Mouse (Mus musculus) frontal cortex, postnatal 14 days (tissue): ENCODE results near the gene Tuba8.
A peak's percentile ranks its signal among the peaks of the same experiment; 100 is the strongest.

Source experiments
- DNase-seq, 2 experiments: peaks; one replicate each; pipeline ENCODE4 v3.0.0; 2022; ENCODE audit warnings: low spot score in 2 of 2

Gene Tuba8

DNA sequence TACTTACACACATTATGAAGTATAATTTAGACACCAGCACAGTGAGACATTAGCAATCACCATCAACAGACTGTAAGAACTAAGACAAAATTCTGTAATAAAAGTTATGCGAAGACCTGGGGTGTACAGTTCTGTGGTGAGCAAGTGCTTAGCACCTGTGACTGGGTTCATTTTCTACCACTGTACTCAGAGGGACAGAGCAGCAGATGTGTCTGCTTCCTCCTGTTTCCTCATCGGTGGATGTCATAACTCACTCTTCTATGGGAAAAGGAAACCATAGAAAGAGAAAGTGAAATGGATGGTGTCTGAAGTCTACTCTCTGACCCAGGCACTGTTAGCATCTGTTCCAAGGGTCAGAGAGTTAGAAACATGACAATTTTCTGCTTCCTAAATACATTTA lies 16.2 kb downstream of the Tuba8 start:
- DNase-seq, result no peak

DNA sequence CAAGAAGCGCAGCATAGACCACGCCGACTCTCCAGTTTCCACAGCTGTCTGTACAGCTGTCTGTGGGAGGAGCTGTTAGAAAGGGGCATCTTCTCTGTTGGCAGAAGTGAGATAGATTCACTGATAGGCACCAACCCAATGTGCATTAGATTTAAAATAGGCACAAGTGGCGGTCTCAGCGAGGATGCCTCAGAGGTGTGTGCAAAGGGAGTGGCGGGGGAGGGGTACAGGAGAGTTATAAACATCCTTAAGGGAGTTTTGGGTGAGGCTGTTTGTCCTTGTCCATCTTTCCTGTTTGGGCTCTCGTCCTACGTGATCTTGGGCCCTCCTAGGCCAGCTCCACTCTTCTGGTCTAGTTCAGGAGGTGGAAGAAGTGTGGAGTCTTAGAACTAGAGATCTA lies 17.9 kb downstream of the Tuba8 start:
- no peak for DNase-seq

DNA sequence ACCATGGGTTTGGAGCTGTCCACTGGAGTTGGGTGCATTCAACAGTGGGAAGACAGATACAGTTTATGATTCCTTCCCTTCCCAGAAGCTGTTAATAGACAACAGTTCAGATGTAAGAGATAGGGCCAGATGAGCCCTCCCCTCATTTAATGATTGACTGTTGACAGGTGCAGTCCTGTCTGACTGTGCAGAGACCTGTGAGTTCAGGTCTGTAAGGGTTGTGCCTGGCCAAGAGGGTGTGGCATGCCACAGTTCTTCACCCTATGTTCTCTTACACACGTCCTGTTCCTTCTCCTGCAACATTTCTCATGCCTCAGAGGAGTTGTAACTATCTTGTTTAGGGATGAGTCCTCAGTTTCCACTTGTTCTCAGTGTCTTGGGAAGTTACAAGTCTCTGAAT lies 22.2 kb downstream of the Tuba8 start:
- DNase-seq, result no peak

DNA sequence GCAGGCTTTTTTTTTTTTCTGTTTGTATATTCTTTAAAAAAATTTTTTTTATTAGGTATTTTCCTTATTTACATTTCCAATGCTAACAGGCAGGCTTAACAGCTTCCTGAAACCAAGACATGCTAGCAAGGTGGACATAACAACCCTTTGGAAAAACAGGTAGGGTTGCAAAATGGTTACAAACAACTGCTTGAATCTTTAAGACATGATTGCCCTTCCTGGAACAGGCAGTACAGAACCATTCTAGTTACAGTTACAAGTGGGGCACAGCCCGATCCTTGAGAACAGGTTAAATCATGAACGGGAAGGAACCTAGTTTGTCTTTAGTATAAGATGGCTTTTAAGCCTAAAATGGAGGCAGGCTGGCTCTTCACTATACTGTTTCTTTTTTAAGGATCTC lies 25.9 kb downstream of the Tuba8 start:
- DNase-seq, result no peak

DNA sequence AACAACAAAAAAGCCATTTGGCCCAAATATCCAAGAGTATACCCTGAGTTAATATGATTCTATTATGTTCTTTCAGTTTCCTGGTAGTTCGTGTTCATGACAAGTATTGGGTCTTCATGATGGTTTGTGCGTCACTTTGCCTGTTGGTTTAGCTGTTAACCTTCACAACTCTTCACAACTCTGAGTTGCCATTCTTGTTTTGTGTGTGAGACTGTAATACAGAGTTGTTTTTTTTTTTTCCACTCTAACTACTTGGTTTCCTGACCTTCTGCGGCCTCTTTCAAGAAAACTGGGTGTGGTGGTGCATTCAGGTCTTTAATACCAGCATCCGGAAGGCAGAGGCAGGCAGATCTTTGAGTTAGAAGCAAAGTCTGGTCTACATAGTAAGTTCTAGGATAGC lies 27.7 kb downstream of the Tuba8 start:
- DNase-seq, result no peak

DNA sequence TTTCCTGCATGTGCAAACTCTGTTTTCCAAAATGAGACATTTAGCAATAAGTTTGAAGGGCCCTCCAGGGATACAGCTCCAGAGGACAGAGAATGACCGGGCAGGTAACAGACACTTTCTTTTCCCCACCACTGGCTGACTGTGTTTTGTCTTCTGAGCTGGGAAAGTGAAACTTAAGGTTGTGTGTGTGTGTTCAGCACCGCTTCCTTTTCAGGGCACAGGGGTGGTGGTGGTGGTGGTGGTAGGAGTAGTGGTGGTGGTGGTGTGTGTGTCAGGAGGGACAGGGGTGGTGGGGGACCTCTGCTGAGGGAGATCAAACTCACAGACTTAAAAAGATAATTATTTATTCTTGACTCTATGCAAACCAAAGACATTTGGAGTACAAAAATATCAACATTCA lies 31.3 kb downstream of the Tuba8 start:
- no peak for DNase-seq

DNA sequence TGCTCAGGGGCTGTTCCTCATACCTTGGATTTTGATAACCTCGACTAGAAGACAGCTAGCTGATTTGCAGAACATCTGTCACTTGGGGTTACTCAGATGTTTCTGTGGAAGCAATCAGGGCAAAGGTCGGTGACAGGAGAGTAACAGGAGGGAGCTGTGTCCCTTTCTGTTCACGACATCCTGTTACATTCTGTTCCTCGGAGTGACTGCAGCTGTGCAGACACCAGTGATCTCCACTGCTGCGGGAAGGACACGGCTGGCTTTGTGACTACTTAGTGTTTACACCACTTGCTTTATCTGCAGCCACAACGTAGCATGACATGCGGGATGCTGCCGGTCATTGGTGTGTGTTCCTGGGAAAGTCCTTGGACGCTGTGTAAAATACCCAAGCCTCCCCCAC lies 32.7 kb downstream of the Tuba8 start:
- no peak for DNase-seq

DNA sequence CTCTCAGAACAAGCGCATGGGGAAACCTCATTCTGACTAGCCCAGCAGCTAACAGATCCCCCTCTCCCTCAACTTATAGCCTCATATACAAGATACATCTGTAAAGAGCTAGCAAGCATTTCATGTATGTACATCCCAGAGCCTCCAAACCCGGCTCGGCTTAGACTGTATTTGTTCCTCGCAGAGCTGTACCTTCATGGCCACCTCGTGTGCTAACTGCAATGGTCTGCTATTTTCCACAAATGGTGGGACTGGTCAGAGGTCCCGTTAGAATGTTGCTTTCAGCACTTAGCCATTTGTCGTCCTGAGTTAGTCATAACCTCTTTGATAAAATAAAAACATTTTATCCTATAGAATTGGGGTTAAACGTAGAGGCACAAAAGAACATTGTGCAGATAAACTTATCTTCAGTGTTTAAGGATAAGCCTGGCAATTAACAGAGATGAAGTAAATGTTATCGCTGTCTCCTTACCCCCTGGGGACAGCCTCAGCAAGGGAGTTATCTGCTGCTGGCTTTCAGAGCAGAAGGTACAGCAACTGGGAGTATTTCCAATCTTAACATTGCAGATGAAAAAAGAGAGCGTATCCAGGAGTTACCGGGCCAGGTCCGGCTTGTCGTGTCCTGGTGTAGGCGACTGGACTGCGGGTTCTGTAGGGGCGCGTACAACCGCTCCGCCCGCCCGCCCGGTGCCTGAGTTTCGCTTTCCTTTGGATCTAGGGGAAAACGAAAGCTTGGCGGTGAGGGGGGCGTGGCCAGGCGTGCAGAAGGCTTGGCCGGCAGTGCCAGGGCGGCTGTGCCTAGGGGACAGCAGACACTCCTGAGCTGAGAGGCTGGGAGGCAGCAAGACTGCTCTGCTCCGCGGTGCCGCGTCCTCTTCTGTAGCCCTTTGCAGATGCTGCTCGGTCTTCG lies 34.9 kb downstream of the Tuba8 start, which contains the start of gene Usp18:
Gene Usp18 (plus strand): TSS at position 780 of the 910 bp plus-strand sequence.
- DNase-seq, result peak; percentile 41 to 65

DNA sequence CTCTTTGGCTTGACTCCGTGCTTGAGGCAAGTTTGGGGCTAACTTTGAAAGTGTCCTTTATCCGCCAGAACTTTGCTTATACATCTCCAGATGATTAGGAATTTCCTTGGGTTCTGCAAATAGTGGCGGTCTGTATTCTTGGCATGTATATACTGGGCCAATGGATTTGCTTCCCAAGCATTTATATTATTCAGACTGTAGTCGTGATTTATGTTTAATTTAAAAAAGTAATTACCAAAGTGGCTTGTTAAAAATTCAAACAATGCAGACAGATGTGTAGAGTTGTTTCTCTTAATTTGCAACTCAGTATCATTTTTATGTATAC lies 35.5 kb downstream of the Tuba8 start:
- no peak for DNase-seq

DNA sequence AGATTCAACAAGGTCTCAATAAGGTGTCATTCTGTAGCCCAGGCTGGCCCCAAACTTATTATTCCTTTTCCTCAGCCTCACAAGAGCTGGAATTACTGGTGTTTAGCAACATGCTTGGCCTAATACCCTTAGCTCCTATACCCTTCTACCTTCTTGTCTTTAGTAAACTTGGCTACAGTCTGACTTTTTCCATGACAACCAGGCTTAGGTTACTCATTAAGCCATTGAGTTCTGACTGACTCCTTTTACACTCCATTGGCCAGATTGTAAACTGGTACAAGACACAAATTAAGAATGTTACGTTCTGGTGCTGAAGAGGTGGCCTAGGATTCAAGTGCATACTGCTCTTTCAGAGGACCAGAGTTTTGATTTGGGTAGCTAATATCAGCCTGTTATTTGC lies 39.9 kb downstream of the Tuba8 start:
- DNase-seq, result no peak

DNA sequence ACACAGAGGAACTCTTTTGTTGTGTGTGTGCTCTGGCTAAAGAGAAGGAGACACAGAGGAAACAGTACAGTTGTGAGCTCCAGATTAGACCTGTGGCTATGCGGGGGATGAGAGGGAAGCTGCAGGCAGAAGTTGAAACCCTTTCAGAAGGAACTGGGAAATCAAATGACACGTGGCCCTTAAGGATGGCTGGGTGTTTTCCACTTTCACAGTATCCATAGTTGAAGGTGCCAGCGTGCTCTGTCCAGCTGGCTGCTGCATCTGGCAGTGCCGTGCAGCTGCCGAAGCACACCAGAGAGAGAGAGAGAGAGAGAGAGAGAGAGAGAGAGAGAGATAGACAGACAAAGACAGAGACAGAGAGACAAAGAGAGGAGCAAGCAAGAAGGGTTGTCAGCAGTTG lies 40.8 kb downstream of the Tuba8 start:
- DNase-seq, result no peak

DNA sequence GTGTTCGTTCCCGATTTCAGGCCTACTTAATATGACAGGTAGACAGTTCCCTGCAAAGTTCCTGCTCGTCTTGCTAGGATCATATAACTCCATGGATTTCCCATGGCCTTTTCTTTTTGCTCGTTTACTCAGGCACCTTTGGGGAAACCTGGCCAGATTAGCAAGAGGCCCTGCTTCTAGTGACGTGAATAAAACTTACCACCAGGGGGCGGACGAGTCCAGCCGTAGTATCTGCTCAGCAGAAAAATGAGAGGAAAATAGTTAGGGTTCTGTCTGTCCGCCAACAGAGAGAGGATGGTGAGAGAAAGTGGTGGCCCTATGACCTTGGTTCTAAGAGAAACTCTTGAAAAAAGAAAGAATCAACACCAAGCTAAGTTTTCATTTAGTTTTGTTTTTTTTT lies 50.1 kb downstream of the Tuba8 start:
- DNase-seq, result peak; percentile 41 to 79

DNA sequence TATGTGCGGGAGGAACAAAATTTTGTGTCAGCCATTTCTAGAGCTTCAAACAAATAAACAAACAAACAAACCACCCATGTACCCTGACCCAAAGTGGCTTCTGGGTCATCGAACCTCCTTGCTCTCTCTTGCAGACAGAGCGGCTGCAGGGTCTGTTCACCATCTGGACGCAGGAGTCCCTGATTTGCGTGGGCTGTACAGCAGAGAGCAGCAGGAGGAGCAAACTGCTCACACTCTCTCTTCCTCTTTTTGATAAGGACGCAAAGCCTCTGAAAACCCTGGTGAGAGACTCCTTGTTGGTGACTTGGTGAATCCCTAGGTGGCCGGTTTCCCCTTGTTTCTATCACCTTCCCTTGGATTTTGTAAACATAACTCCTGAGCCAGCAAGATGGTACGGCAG lies 50.7 kb downstream of the Tuba8 start:
- DNase-seq, result no peak

DNA sequence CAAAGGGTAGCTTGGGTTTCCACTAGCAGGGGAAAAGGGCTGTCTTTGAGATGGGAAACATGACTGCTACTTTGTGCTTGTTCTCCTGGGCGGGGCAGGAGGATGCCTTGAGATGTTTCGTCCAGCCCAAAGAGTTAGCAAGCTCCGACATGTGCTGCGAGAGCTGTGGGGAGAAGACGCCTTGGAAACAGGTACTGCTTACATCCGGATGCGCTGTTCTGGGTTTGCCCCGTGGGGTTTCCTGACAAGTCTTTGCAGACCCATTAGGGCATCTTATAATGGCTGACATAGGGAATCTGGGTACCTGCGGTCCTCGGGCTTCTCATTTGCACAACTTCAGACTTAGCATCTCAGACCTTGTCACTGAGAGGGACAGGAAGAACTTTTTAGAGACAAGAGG lies 51.5 kb downstream of the Tuba8 start:
- DNase-seq, result no peak

DNA sequence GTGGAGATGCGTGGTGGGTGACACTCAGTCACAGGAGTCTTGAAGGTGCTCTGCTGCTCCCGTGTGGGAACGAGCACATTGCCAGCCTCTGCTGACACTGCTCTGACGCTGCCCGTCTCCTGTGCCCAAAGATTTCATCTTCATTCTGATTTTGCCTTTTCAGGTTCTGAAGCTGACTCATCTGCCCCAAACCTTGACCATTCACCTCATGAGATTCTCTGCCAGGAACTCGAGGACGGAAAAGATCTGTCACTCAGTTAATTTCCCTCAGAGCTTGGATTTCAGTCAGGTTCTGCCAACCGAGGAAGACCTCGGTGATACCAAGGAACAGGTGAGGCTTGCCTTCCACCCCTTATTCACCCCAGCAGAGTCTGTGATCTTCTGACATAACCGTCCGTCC lies 52.0 kb downstream of the Tuba8 start:
- DNase-seq, result no peak

DNA sequence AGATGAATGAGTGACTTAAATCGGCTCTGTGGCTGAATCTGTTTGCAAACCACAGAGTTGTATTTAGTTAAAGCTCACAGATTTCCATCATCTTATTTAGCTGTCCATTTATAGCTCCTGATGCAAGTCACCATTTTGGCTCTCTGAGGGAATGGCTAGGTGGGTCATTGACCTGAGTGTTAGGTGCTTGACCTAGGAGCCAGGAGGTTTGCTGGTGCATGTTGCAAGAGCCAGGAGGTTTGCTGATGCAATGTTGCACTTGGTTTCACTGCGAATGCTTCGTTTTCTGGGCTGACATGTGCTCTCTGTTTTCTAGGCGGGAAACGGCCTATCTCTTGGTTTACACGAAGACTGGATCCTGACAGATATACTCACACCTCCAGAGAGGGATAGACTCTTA lies 59.7 kb downstream of the Tuba8 start:
- DNase-seq, result no peak

DNA sequence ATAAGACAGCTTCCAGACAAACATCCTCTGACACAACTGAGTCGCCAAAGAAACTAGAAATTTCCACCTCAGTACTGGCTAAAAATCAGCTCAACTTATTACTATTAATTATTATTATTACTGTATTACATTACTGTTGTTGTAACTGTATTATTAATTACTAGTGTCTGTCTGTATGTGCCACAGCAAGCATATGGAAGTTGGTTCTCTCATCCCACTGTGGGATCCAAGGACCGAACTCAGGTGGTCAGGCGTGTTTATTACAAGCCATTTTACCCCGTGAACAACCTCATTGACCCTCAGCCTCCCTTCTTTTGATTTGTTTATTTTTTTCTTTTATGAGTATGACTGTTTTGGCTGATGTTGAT lies 61.2 kb downstream of the Tuba8 start:
- DNase-seq, result no peak

DNA sequence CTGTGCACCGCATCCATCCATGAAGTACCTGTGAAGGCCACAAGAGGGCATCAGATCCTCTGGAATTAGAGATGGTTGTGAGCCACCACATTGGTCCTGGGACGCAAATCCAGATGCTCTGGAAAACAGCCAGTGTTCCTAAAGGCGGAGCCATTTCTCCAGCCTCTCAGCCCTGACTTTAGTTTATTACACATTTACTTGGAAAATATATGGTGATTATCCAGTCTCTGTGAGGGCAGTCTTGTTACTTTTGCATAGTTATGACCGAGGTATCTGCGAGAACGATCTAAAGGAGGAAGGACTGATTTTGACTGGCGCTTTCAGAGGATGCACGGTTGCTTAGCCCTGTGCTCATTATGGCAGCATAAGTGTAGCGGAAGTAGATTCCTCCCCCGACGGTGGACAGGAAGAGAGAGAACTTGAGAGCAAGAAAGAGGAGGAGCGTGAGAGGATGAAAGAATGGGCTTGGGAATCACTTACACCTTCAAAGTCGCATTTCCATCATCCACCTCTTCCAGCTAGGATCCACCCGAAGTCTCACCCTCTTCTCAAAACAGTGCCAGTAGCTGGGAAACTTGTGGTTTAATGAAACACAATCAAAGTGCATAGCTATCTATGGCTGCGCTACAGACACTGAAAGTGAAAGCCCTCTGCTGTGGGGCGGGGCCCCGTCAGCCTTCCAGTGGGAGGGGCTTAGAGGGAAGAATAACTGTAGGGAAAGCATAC lies 61.7 kb downstream of the Tuba8 start:
- peak; percentile 66 to 80 for DNase-seq

DNA sequence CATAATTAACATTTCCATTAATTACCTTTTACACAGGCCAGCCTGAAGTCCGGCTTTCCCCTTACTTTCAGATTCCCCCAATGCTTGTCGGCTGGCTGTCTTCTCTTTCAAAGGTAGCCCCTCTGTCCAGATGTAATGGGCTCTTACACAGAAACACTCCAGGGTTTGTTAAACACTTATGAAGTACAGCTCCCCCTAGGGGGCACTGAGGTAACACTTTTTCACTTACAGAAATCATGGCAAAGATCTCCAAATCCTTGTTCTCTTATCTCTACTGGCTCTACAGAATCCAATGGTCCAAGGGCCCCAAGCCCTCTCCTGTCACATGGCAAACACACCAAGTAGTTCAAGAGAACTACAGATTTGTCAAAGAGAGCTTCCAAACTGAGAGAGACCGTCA lies 63.9 kb downstream of the Tuba8 start:
- peak in 1 of 2 experiments; percentile 28 for DNase-seq
